In the genomic region with DNA sequence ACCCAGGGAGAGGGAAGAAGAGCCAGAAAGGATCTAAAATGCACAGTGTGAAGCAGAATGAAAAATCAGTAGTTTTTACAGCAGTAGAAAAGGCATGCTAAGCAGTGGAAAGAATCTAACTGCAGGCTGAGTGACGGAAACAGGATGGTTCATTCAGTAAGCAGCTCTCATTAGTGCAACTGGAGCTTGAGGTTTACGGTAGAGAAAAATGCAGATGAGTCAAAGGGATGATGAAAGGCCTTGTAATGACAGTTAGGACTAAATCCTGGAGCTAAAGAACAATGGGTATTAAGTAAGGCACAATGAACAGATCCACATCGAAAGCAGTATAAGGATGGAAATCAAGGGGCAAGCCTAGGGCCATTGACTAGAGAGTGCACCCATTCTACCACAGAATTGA, we compare ENCODE assay signal across 1 mouse cellular context.
A peak's percentile ranks its signal among the peaks of the same experiment; 100 is the strongest.
TF ChIP-seq lines count a peak whose summit lies in the region.

No protein-coding gene starts in this region.

TF ChIP-seq in CH12.LX, 34 proteins besides CTCF, POLR2A, EP300 and RAD21 (continued from another document):
- no peak for TF ChIP-seq ZC3H11A (IDR thresholded peaks at IDR 0.05; ENCODE audit: low read depth, low read length)
- no peak for TF ChIP-seq NELFE (IDR thresholded peaks at IDR 0.05; ENCODE audit: low read depth, low read length)
- TF ChIP-seq MAZ (IDR thresholded peaks at IDR 0.05; ENCODE audit: low read depth, low read length): no peak
- no peak for TF ChIP-seq CHD1 (IDR thresholded peaks at IDR 0.05; ENCODE audit: low read depth, low read length)
- TF ChIP-seq ZKSCAN1 (IDR thresholded peaks at IDR 0.05; ENCODE audit: borderline replicate concordance, low read depth, low read length): no peak
- TF ChIP-seq TBP (conservative IDR thresholded peaks at IDR 0.05; ENCODE audit: low read depth, low read length): no peak
- 0 out of 2 replicates have a peak, but pooled peaks have one; percentile 28 for TF ChIP-seq BHLHE40 (IDR thresholded peaks at IDR 0.05; ENCODE audit: low read depth, low read length)
- TF ChIP-seq HCFC1 (IDR thresholded peaks at IDR 0.05; ENCODE audit: low read depth, low read length): peak; percentile 28; the same call in 1 of the 2 replicates
- TF ChIP-seq CHD2 (IDR thresholded peaks at IDR 0.05; ENCODE audit: low read length): no peak
- TF ChIP-seq USF2 (conservative IDR thresholded peaks at IDR 0.05; ENCODE audit: low read depth, low read length): no peak
- 0 out of 2 replicates have a peak, but pooled peaks have one; percentile 23 for TF ChIP-seq JUND (conservative IDR thresholded peaks at IDR 0.05; ENCODE audit: low read depth, low read length)
